Mouse (Mus musculus) stomach, embryonic 14.5 days (tissue): Measurements from ENCODE around the gene Taf12. TPM values are rescaled to one million over a fixed set of nuclear protein-coding genes. Genes with fewer than 3 reads are reported as not detected.
A peak's percentile ranks its signal among the peaks of the same experiment; 100 is the strongest.

Experiments used
- ATAC-seq: fragments of 200-750 bp; cut with Nextera tagmentation; 2 replicates; pipeline ENCODE4 v1.8.0; 2017; ENCODE audit warnings: low read depth, moderate TSS enrichment; ENCODE audit not compliant: insufficient number of reproducible peaks, insufficient read depth, low FRiP score
- H3K27ac ChIP-seq: fragments of 300-500 bp; sonication (generic); 2 replicates; pipeline ENCODE4 v1.5.1; 2014; ENCODE audit warnings: mild to moderate bottlenecking, low read length, moderate library complexity, mixed read lengths
- H3K27me3 ChIP-seq: fragments of 300-500 bp; sonication (generic); 2 replicates; pipeline ENCODE4 v1.6.1; 2014; ENCODE audit warnings: low read length, control low read depth, mixed read lengths; ENCODE audit not compliant: control insufficient read depth, insufficient read depth
- H3K36me3 ChIP-seq: fragments of 300-500 bp; sonication (generic); 2 replicates; pipeline ENCODE4 v1.6.1; 2014; ENCODE audit warnings: mild to moderate bottlenecking, control low read depth, low read length, moderate library complexity, mixed read lengths; ENCODE audit not compliant: control insufficient read depth, insufficient read depth
- H3K4me1 ChIP-seq: fragments of 300-500 bp; sonication (generic); 2 replicates; pipeline ENCODE4 v1.6.1; 2014; ENCODE audit warnings: low read length, control low read depth, mixed read lengths; ENCODE audit not compliant: control insufficient read depth, insufficient read depth
- H3K4me2 ChIP-seq: fragments of 300-500 bp; sonication (generic); replicated peaks from 2 replicates; pipeline ENCODE4 v1.6.1; 2014; ENCODE audit warnings: low read depth, low read length, control low read depth
- H3K4me3 ChIP-seq: fragments of 300-500 bp; sonication (generic); 2 replicates; pipeline ENCODE4 v1.5.1; 2014; ENCODE audit warnings: low read depth, low read length, control low read depth
- H3K9ac ChIP-seq: fragments of 300-500 bp; sonication (generic); replicated peaks from 2 replicates; pipeline ENCODE4 v1.6.1; 2014; ENCODE audit warnings: low read depth, mild to moderate bottlenecking, control low read depth, low read length, moderate library complexity, mixed read lengths
- H3K9me3 ChIP-seq: fragments of 300-500 bp; sonication (generic); 2 replicates; pipeline ENCODE4 v1.6.1; 2016; ENCODE audit warnings: low read depth, low read length, control low read depth; ENCODE audit not compliant: control insufficient read depth
- WGBS: fragments of 180-500 bp; shearing (Covaris S2); extraction: QIAGEN DNeasy Blood & Tissue Kit; methylation state at CpG from one replicate; pipeline ENCODE4 v1.1.7; 2014; 5-methylcytosine and 5-hydroxymethylcytosine counted together
- polyA plus RNA-seq: library from polyadenylated mRNA; unstranded; fragments of >200 nt; fragmentation: Nextera tagmentation; extraction: Ambion mirVana; gene quantifications from 2 replicates; pipeline ENCODE4 v1.2.1, GENCODE M21; 2014

Taf12 gene
- polyA plus RNA-seq, 1 experiment from 2014 or later, result 34.8 TPM

DNA sequence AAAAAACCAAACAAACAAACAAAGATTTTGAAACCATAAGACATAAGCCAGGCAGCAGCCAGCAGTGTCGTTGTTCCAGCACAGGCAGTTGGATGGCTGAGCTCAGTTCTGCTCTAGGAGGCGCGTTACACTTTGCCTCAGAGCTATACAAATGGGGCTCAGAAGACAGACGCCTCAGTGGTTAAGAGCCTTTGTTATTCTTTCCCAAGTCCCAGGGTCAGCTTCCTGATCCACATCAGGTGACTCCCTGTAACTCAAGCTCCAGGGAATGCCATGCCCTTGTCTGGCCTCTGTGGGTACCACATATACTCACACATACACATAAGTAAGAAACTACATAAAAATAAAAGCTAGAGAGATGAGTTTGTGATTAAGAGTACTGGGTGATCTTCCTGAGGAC, 16.9 kb downstream of the Taf12 start:
- Histone ChIP-seq H3K9ac (no peak overlapping the region), H3K27ac (no peak overlapping the region), H3K4me3 (no peak overlapping the region), H3K4me1 (no peaks in the 10 kb centered on the region), H3K9me3 (no peaks in the 10 kb centered on the region), H3K36me3 (peaks cover 12% of the 10 kb centered on the region; the same call in 1 of the 2 replicates), H3K4me2 (no peak overlapping the region), H3K27me3 (no peaks in the 10 kb centered on the region)
- ATAC-seq, result no peak
- WGBS, result 96% methylated on average over 4 of the region's 4 CpGs

DNA sequence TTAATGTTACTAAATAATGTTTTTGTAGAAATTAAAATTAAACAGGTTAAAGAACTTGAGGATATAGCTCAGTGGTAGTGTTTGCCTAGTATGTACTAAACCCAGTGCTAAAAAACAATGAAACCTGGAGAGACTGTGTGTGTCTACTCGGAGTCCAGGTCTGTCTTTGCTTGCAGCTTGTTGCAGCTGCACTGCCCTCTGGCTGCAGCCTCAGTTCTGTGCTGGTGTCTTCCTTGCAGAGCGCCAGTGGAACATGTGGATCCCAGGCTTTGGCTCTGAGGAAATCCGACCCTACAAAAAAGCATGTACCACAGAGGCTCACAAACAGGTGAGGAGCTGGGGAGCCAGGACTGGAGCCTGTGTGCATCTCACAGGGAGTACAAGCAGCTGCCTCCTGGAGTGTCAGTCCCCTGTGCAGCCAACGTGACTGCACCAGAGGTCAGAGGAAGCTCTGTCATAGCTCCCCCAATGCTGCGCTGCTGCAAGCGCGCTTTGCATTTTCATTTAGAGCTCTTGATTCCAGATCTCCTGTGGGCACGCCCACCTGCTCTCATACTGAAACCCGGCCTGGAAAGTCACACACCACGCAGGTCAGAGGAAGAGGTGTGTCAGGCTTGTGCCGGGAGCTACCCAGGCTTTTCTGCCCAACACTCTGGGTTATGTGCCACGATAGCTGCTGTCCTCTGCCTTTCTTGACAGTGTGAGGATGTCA, 17.6 kb downstream of the Taf12 start:
- Histone ChIP-seq H3K36me3 (peaks cover 9% of the 10 kb centered on the region; the same call in 1 of the 2 replicates), H3K4me2 (no peak overlapping the region), H3K9ac (no peak overlapping the region), H3K27ac (no peak overlapping the region), H3K4me3 (no peak overlapping the region), H3K9me3 (no peaks in the 10 kb centered on the region), H3K27me3 (no peaks in the 10 kb centered on the region), H3K4me1 (no peaks in the 10 kb centered on the region)
- no peak for ATAC-seq
- WGBS, result 86% methylated on average over 12 of the region's 12 CpGs

DNA sequence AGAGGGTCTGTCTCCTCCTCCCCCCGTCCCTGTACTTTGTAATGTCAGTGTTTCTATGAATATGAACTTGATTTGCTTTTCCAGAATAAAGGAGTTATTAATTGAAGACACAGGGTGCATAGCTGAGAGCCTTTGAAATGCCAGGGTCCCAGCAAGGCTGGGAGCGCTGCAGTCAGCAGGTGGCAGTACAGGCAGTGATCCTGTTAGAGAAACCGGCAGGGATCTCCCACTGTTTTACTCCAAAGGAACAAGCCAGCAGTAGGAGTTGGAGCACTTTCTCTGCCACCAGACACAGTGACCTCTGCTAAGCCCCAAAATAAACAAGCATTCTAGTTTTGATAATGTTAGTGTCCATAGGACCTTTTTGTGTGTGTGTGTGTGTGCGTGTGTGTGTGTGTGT, 18.8 kb downstream of the Taf12 start:
- Histone ChIP-seq H3K9me3 (no peaks in the 10 kb centered on the region), H3K27ac (no peak overlapping the region), H3K9ac (no peak overlapping the region), H3K4me1 (no peaks in the 10 kb centered on the region), H3K4me3 (no peak overlapping the region), H3K36me3 (peaks cover 9% of the 10 kb centered on the region; the same call in 1 of the 2 replicates), H3K27me3 (no peaks in the 10 kb centered on the region), H3K4me2 (no peak overlapping the region)
- ATAC-seq, result no peak
- 42% methylated on average over 4 of the region's 4 CpGs for WGBS

DNA sequence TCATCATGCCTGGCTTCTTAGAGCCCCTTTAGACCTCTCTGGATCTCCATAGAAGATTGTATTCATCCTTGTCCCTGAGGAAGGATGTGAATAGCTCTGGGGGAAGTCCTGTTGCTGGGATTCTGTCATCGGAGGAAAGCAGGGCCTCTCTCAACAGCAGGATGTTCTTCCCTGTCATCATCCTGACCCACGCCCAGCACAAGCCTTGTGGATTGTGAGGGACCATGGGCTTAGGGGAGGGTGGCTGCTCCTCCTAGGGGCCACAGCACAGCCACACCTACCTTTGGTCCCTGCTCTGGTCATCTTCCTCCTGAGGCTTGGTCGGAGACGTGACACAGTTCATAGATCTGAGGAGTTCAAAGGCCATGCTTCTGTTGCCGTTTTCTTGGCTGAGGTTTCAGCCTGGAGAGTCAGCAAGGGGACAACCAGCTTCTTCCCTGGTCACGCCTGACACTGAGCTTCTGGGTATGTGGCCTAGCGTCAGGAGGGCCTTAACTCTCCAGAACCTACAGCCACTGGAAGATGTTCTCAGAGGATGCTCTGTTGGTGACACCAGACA, 19.6 kb downstream of the Taf12 start:
- H3K9ac ChIP-seq, result no peak overlapping the region
- H3K4me3 ChIP-seq, result no peak overlapping the region
- peaks cover 9% of the 10 kb centered on the region; the same call in 1 of the 2 replicates for H3K36me3 ChIP-seq
- H3K27ac ChIP-seq, result no peak overlapping the region
- H3K4me1 ChIP-seq, result no peaks in the 10 kb centered on the region
- 85% methylated on average over 7 of the region's 7 CpGs for WGBS
- 0 out of 2 replicates have a peak, but pooled peaks have one; percentile 10 for ATAC-seq
- H3K9me3 ChIP-seq, result no peaks in the 10 kb centered on the region
- H3K4me2 ChIP-seq, result no peak overlapping the region
- no peaks in the 10 kb centered on the region for H3K27me3 ChIP-seq

DNA sequence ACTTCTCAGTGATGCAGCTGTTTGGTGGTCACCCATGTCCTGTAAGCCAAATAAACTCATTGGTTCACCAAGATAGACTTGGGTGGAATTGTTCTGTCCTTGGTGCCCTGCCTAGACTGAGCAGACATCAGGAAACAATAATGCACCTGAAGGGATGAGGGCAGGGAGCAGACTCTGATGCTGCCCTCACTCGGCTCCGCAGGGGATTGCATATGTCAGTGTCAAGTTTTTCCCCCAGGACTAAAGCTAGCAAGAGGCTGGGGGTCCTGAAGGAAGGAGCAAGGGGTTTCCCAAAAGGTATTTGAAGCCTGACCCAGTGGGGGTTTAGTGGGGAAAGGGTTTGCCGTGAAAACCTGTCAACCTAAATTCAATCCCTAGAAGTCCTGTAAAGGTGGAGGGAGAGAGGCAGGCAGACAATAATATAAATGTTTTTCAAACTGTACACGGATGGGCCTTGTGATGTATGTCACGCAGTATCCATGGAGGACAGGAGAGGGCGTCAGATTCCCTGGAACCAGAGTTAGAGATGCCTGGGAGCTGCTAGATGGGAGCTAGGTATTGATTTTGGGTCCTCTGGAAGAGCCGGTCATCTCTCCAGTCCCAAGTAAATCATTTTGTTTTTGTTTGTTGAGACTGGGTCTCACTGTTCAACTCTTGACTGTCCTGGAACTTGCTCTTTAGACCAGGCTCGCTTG, 21.7 kb downstream of the Taf12 start:
- Histone ChIP-seq H3K27me3 (no peaks in the 10 kb centered on the region), H3K9ac (no peak overlapping the region), H3K27ac (no peak overlapping the region), H3K4me1 (no peaks in the 10 kb centered on the region), H3K9me3 (no peaks in the 10 kb centered on the region), H3K4me2 (no peak overlapping the region), H3K4me3 (no peak overlapping the region), H3K36me3 (peaks cover 9% of the 10 kb centered on the region; the same call in 1 of the 2 replicates)
- ATAC-seq, result no peak
- 46% methylated on average over 8 of the region's 8 CpGs for WGBS

DNA sequence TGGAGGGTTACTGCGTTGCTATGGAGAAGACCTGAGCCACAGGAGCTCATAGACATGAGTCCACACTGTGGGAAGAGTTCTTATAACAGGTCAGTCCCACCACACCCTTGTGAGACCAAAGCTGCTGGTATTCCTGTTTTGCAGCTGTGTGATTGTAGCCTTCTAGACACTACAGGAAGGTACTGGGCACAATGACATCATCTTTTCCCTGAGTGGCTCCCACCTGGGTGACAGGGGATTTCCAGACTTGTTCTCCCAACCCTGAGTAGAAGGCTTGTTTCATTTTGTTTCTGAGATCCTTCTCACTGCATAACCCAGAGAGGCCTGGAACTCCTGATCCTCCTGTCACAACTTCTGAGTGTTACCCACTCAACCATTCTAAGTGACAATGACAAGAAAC, 25.7 kb downstream of the Taf12 start:
- no peaks in the 10 kb centered on the region for H3K27me3 ChIP-seq
- no peak overlapping the region for H3K4me2 ChIP-seq
- no peaks in the 10 kb centered on the region for H3K36me3 ChIP-seq
- 91% methylated on average over 1 of the region's 1 CpGs for WGBS
- H3K9me3 ChIP-seq, result no peaks in the 10 kb centered on the region
- H3K27ac ChIP-seq, result no peak overlapping the region
- no peak overlapping the region for H3K9ac ChIP-seq
- no peak overlapping the region for H3K4me3 ChIP-seq
- no peak for ATAC-seq
- H3K4me1 ChIP-seq, result 0 out of 2 replicates have a peak, but pooled peaks cover 6% of the 10 kb centered on the region

DNA sequence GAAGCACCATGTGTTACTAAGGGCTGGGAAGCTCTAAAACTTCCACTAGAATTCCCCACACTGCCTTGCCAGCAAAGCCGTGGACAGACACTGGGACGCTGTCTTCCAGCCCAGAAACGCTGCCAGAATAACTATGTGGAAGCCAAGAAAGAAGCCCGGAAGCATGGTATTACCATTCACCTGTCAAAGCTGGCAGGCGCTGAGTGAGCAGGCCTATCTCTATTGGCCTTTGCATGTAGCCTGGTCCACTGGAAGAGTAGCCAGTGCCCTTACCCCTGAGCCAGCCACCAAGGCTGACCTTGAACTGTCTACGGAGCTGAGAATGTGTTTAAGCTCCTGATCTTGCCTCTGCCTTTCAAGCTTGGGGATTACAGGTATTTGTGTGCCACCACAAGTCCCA, 27.3 kb downstream of the Taf12 start:
- Histone ChIP-seq H3K27ac (no peak overlapping the region), H3K4me3 (no peak overlapping the region), H3K27me3 (no peaks in the 10 kb centered on the region), H3K9ac (no peak overlapping the region), H3K4me1 (0 out of 2 replicates have a peak, but pooled peaks cover 6% of the 10 kb centered on the region), H3K36me3 (no peaks in the 10 kb centered on the region), H3K9me3 (no peaks in the 10 kb centered on the region), H3K4me2 (no peak overlapping the region)
- WGBS, result 87% methylated on average over 6 of the region's 6 CpGs
- no peak for ATAC-seq

DNA sequence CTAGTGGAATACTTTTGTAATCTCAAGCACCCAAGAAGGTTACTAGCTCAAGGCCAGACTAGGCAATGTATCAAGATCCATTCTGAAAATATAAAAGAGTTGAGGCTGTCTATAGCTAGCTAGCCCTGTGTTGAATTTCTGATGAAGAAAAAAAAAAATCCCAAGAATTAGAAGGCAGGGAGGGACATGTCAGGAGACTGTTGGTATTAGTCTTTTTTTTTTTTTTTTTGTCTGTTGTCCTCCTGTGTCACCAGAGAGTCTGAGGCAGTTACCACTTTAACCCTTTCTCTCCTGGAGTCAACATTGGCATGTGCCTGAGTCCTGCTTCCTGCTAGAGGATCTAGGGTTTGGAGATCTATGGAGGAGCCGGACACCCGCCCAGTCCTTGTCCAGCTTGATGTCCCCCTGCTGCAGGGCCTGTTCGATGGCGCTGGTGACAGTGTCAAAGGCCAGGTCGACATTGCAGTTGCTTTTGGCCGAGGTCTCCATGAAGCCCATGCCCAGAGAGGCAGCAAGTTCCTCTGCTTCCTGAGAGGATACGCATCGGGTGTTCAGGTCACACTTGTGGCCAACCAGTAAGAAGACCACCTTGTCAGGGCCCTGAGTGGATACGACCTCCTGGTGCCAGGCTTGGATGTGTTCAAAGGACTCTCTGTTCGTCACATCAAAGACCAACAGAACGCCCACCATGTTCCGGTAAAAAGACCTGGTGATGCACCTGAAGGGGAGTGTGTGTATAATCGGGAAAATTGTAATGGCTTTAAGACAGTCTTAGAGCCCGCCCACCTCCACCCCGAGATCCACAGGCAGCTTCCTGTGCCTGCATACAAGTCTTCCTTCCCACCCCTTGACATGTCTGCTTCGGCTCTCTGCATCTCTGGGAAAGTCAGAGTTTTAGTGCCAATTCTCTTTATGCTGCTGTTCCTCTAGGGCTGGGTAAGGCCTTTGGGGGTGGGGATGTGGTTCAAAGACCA, 28.1 kb downstream of the Taf12 start:
- no peak for ATAC-seq
- peak overlapping the region; percentile 50; the same call in 1 of the 2 replicates for H3K9ac ChIP-seq
- H3K27ac ChIP-seq, result no peak overlapping the region
- peak overlapping the region; percentile 70 for H3K4me2 ChIP-seq
- no peaks in the 10 kb centered on the region for H3K36me3 ChIP-seq
- peak overlapping the region; percentile 38 for H3K4me3 ChIP-seq
- H3K4me1 ChIP-seq, result 0 out of 2 replicates have a peak, but pooled peaks cover 6% of the 10 kb centered on the region
- no peaks in the 10 kb centered on the region for H3K27me3 ChIP-seq
- H3K9me3 ChIP-seq, result no peaks in the 10 kb centered on the region
- WGBS, result 65% methylated on average over 16 of the region's 16 CpGs
